Mouse (Mus musculus) liver, embryonic 14.5 days (tissue): Measurements from ENCODE around the gene Podxl. TPM values are rescaled to one million over a fixed set of nuclear protein-coding genes. Genes with fewer than 3 reads are reported as not detected.
A peak's percentile ranks its signal among the peaks of the same experiment; 100 is the strongest.

Experiments used
- ATAC-seq: fragments of 200-750 bp; cut with Nextera tagmentation; 2 replicates; pipeline ENCODE4 v1.8.0; 2017; ENCODE audit warnings: moderate number of reproducible peaks, mild to moderate bottlenecking, moderate library complexity; ENCODE audit not compliant: insufficient read depth
- DNase-seq, 3 experiments: peaks; one replicate each; pipeline ENCODE4 v3.0.0-alpha.2; 2012 to 2013; ENCODE audit warnings: low read depth in 3 of 3, low spot score in 3 of 3
- H3K27ac ChIP-seq: fragments of 300-500 bp; sonication (generic); 2 replicates; pipeline ENCODE4 v1.5.1; 2014; ENCODE audit warnings: moderate library complexity, mild to moderate bottlenecking, control low read depth, inconsistent platforms
- H3K27me3 ChIP-seq: fragments of 300-500 bp; sonication (generic); 2 replicates; pipeline ENCODE4 v1.6.1; 2014; ENCODE audit warnings: mild to moderate bottlenecking, low read length, moderate library complexity; ENCODE audit not compliant: control insufficient read depth, insufficient read depth
- H3K36me3 ChIP-seq: fragments of 300-500 bp; sonication (generic); replicated peaks from 2 replicates; pipeline ENCODE4 v1.6.1; 2014; ENCODE audit warnings: low read depth; ENCODE audit not compliant: control insufficient read depth, insufficient read depth
- H3K4me1 ChIP-seq, 2 experiments: fragments of 200-500 bp in 1 of 2; fragments of 300-500 bp in 1 of 2; sonication (generic) in 1 of 2; replicated peaks; 2 replicates each; pipeline ENCODE4 v1.6.1; 2012 to 2014; ENCODE audit warnings: antibody characterized with exemption in 1 of 2, inconsistent platforms in 1 of 2, low read length in 1 of 2; ENCODE audit not compliant: control insufficient read depth in 2 of 2, insufficient read depth in 2 of 2
- H3K4me2 ChIP-seq: fragments of 300-500 bp; sonication (generic); 2 replicates; pipeline ENCODE4 v1.6.1; 2014; ENCODE audit warnings: low read depth, mild to moderate bottlenecking, control low read depth, moderate library complexity
- H3K4me3 ChIP-seq, 2 experiments: fragments of 200-500 bp in 1 of 2; fragments of 300-500 bp in 1 of 2; sonication (generic) in 1 of 2; 2 replicates each; pipeline ENCODE4 v1.5.1; 2012 to 2014; ENCODE audit warnings: low read depth in 2 of 2, low read length in 2 of 2, mild to moderate bottlenecking in 2 of 2, control low read depth in 1 of 2, inconsistent platforms in 1 of 2, moderate library complexity in 1 of 2; ENCODE audit not compliant: insufficient read depth in 1 of 2
- H3K9ac ChIP-seq: fragments of 300-500 bp; sonication (generic); replicated peaks from 2 replicates; pipeline ENCODE4 v1.6.1; 2014; ENCODE audit warnings: mild to moderate bottlenecking, control low read depth, moderate library complexity
- H3K9me3 ChIP-seq: fragments of 300-500 bp; sonication (generic); 2 replicates; pipeline ENCODE4 v1.6.1; 2016; ENCODE audit warnings: low read length, mixed read lengths; ENCODE audit not compliant: control insufficient read depth
- CTCF ChIP-seq: IDR thresholded peaks from 2 replicates; pipeline ENCODE4 v1.5.1; 2016; ENCODE audit warnings: antibody characterized with exemption, low read depth, control low read depth
- EP300 ChIP-seq: IDR thresholded peaks from 2 replicates; pipeline ENCODE4 v1.6.1; 2016; ENCODE audit warnings: antibody characterized with exemption, low read depth
- WGBS: fragments of 180-500 bp; shearing (Covaris S2); extraction: QIAGEN DNeasy Blood & Tissue Kit; methylation state at CpG from one replicate; pipeline ENCODE4 v1.1.7; 2014; ENCODE audit not compliant: insufficient replicate concordance; 5-methylcytosine and 5-hydroxymethylcytosine counted together
- polyA plus RNA-seq, 2 experiments: library from polyadenylated mRNA; depleted of rRNA in 1 of 2; stranded (reverse) in 1 of 2; unstranded in 1 of 2; fragments of >200 nt; fragmentation: Nextera tagmentation in 1 of 2; extraction: Ambion mirVana in 1 of 2; gene quantifications; 2 replicates each; pipeline versions ENCODE4 v1.2.1 to v1.2.3; 2012 to 2014

Podxl gene
- polyA plus RNA-seq, 2 experiments, result 5.0 to 8.2 TPM

DNA sequence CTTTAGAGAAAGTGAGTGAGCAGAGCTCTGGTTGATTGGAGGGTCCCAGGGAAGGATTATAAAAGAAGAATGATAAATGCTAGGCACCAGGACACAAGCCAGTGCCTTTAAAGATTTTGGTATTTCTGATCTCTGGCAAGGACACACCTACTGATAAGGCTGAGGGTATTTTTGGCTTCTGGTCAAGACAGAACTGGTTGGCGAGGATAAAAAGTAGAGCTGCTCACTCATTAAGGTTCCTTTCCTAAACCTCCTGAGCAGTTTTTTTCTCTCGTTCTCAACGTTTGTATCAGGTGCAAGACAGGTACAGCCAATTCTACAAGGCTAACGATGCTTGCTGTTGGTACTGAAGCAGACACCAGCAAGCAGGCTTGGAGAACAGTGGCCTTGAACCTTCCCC, 38.7 kb upstream of the Podxl start:
- ATAC-seq (peak; percentile 43; the same call in 1 of the 2 replicates), DNase-seq (no peak)
- peak overlapping the region; percentile 18; the same call in 1 of the 2 replicates for H3K4me2 ChIP-seq
- no peak overlapping the region for H3K4me3 ChIP-seq
- no peaks in the 10 kb centered on the region for H3K36me3 ChIP-seq
- H3K27ac ChIP-seq, result no peak overlapping the region
- TF ChIP-seq EP300, result 0 out of 2 replicates have a peak, but pooled peaks have one; percentile 37
- TF ChIP-seq CTCF, result no peak
- H3K4me1 ChIP-seq, result peaks cover 24 to 35% of the 10 kb centered on the region in 2 experiments
- H3K9me3 ChIP-seq, result no peaks in the 10 kb centered on the region
- WGBS, result 19% methylated on average over 4 of the region's 4 CpGs
- H3K9ac ChIP-seq, result no peak overlapping the region; the same call in 1 of the 2 replicates
- H3K27me3 ChIP-seq, result no peaks in the 10 kb centered on the region

- 69% methylated on average over 3 of the region's 3 CpGs for WGBS
- H3K27me3 ChIP-seq, result no peaks in the 10 kb centered on the region
- H3K4me1 ChIP-seq, result peaks cover 24 to 29% of the 10 kb centered on the region in 2 experiments
- no peak for ATAC-seq
- no peak overlapping the region for H3K4me2 ChIP-seq
- H3K36me3 ChIP-seq, result no peaks in the 10 kb centered on the region
- no peaks in the 10 kb centered on the region for H3K9me3 ChIP-seq
- H3K9ac ChIP-seq, result no peak overlapping the region
- no peak for DNase-seq
- no peak overlapping the region for H3K4me3 ChIP-seq
- H3K27ac ChIP-seq, result no peak overlapping the region
- TF ChIP-seq EP300 (no peak), CTCF (no peak)
Measured at GRCm38 (mm10) chr6:31601131-31601530, 37.4 kb upstream of the Podxl start.

DNA sequence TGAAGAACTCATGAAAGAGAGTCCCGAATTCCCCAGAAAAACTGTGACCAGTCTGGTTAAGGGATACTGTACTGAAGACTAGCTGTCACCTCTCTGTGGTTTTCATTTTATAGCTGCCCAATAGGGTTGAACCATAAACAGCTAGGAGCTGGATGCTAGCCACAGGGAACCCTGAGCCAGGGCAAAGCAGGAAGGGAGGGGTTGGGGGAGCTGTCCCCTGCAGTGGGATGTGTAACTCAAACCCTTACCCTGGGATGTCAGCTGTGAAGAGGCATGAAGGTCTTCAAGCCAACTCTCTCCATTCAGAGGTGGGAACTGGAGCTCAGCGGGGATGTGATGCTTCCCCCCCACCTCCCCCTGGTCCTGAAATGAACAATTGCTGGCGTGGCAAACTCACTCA, 36.1 kb upstream of the Podxl start:
- Histone ChIP-seq H3K27me3 (no peaks in the 10 kb centered on the region), H3K9me3 (no peaks in the 10 kb centered on the region), H3K4me3 (no peak overlapping the region), H3K36me3 (no peaks in the 10 kb centered on the region), H3K4me1 (peaks cover 26 to 28% of the 10 kb centered on the region in 2 experiments), H3K9ac (no peak overlapping the region), H3K4me2 (no peak overlapping the region), H3K27ac (no peak overlapping the region)
- WGBS, result 67% methylated on average over 3 of the region's 3 CpGs
- DNase-seq (no peak), ATAC-seq (no peak)
- no peak for TF ChIP-seq CTCF
- no peak for TF ChIP-seq EP300

GRCm38 (mm10) chr6:31598349-31598911, 34.6 kb upstream of the Podxl start:
- no peak overlapping the region for H3K9ac ChIP-seq

GRCm38 (mm10) chr6:31597136-31597460, 33.3 kb upstream of the Podxl start:
- H3K27ac ChIP-seq, result no peak overlapping the region
- H3K27me3 ChIP-seq, result no peaks in the 10 kb centered on the region
- ATAC-seq, result no peak
- H3K4me2 ChIP-seq, result no peak overlapping the region
- H3K9me3 ChIP-seq, result no peaks in the 10 kb centered on the region
- DNase-seq, result no peak
- H3K4me3 ChIP-seq, result no peak overlapping the region
- peaks cover 32 to 37% of the 10 kb centered on the region in 2 experiments for H3K4me1 ChIP-seq
- TF ChIP-seq CTCF (no peak), EP300 (no peak)
- no peak overlapping the region for H3K9ac ChIP-seq
- 61% methylated on average over 4 of the region's 4 CpGs for WGBS
- H3K36me3 ChIP-seq, result no peaks in the 10 kb centered on the region

More at GRCm38 (mm10) chr6:31598349-31598911, 34.6 kb upstream of the Podxl start:
- no peak overlapping the region for H3K4me2 ChIP-seq
- DNase-seq (no peak), ATAC-seq (peak; percentile 40; the same call in 1 of the 2 replicates)
- H3K4me3 ChIP-seq, result no peak overlapping the region
- H3K4me1 ChIP-seq, result peaks cover 31 to 36% of the 10 kb centered on the region in 2 experiments
- WGBS, result 7% methylated on average over 6 of the region's 6 CpGs
- no peak for TF ChIP-seq CTCF
- peak; percentile 37; the same call in 1 of the 2 replicates for TF ChIP-seq EP300
- no peaks in the 10 kb centered on the region for H3K36me3 ChIP-seq
- no peaks in the 10 kb centered on the region for H3K9me3 ChIP-seq
- H3K27ac ChIP-seq, result no peak overlapping the region
- no peaks in the 10 kb centered on the region for H3K27me3 ChIP-seq
